In genomic region chr9:123158125-123158836, GRCm38 (mm10) we compare ENCODE assay signal across 8 mouse cellular contexts. TPM values are rescaled to one million over a fixed set of nuclear protein-coding genes. Genes with fewer than 3 reads are reported as not detected.
DNase-seq lines count a peak whose midpoint lies in the region; ATAC-seq and TF ChIP-seq lines count a peak whose summit lies in the region.

No protein-coding gene starts in this region.

- peak; percentile 20 for TF ChIP-seq CTCF in C2C12 (IDR thresholded peaks at IDR 0.05; ENCODE audit: control insufficient read depth, insufficient read depth, insufficient read length)

- H3K4me3 ChIP-seq in intestine, embryonic 14.5 days (ENCODE audit: low read depth, low read length) = no peak overlapping the region
- no peak overlapping the region for H3K4me3 ChIP-seq in intestine, embryonic 15.5 days (replicated peaks)
- no peak overlapping the region for H3K4me3 ChIP-seq in C2C12 (ENCODE audit: insufficient read depth, poor library complexity, severe bottlenecking)
- H3K4me3 ChIP-seq in embryonic facial prominence, embryonic 14.5 days (ENCODE audit: low read depth, low read length) = no peak overlapping the region
- no peak overlapping the region for H3K4me3 ChIP-seq in forebrain, embryonic 13.5 days

- H3K36me3 ChIP-seq in intestine, embryonic 14.5 days (ENCODE audit: control insufficient read depth, insufficient read depth, low read length) = no peaks in the 10 kb centered on the region
- H3K36me3 ChIP-seq in intestine, embryonic 15.5 days = no peaks in the 10 kb centered on the region
- no peaks in the 10 kb centered on the region for H3K36me3 ChIP-seq in C2C12 (ENCODE audit: control insufficient read depth, insufficient read depth)
- no peaks in the 10 kb centered on the region for H3K36me3 ChIP-seq in embryonic facial prominence, embryonic 14.5 days (ENCODE audit: control insufficient read depth, insufficient read depth, low read length)
- H3K36me3 ChIP-seq in forebrain, embryonic 13.5 days (ENCODE audit: poor library complexity, severe bottlenecking) = no peaks in the 10 kb centered on the region

- DNase-seq in intestine, embryonic 14.5 days (ENCODE audit: low spot score) = peak; percentile 66
- peak; percentile 71 for DNase-seq in R1 (ENCODE audit: low read depth, low spot score)
- peak; percentile 32 for DNase-seq in embryonic facial prominence, embryonic 14.5 days (ENCODE audit: low spot score)
- no peak for DNase-seq in gastrocnemius, adult 8-10 months (ENCODE audit: low spot score in 2 of 2)

- H3K9me3 ChIP-seq in intestine, embryonic 14.5 days (ENCODE audit: control insufficient read depth, low read length) = no peaks in the 10 kb centered on the region
- no peaks in the 10 kb centered on the region for H3K9me3 ChIP-seq in intestine, embryonic 15.5 days
- H3K9me3 ChIP-seq in embryonic facial prominence, embryonic 14.5 days (ENCODE audit: control insufficient read depth, low read length) = no peaks in the 10 kb centered on the region
- H3K9me3 ChIP-seq in forebrain, embryonic 13.5 days (replicated peaks) = no peaks in the 10 kb centered on the region

- no peak for ATAC-seq in intestine, embryonic 14.5 days (replicated peaks; ENCODE audit: low FRiP score, low TSS enrichment, low read depth)
- ATAC-seq in intestine, embryonic 15.5 days = no peak
- no peak for ATAC-seq in embryonic facial prominence, embryonic 14.5 days (ENCODE audit: low read depth)
- ATAC-seq in megakaryocyte, adult 5-6 weeks (ENCODE audit: poor library complexity, severe bottlenecking) = peak; percentile 53
- ATAC-seq in forebrain, embryonic 13.5 days = no peak

- no peak overlapping the region for H3K27ac ChIP-seq in intestine, embryonic 14.5 days (ENCODE audit: low read depth)
- no peak overlapping the region for H3K27ac ChIP-seq in intestine, embryonic 15.5 days
- H3K27ac ChIP-seq in embryonic facial prominence, embryonic 14.5 days (replicated peaks; ENCODE audit: low read depth, low read length) = no peak overlapping the region
- no peak overlapping the region for H3K27ac ChIP-seq in forebrain, embryonic 13.5 days

- no peak overlapping the region for H3ac ChIP-seq in C2C12 (ENCODE audit: control insufficient read depth, insufficient read length, low read depth)

- 57% methylated on average over 8 of the region's 8 CpGs for WGBS in intestine, embryonic 14.5 days
- 54% methylated on average over 8 of the region's 8 CpGs for WGBS in intestine, embryonic 15.5 days
- 58% methylated on average over 8 of the region's 8 CpGs for WGBS in embryonic facial prominence, embryonic 14.5 days
- 56% methylated on average over 8 of the region's 8 CpGs for WGBS in forebrain, embryonic 13.5 days

- no peaks in the 10 kb centered on the region for H3K79me3 ChIP-seq in C2C12 (ENCODE audit: low read depth)

- H3K4me2 ChIP-seq in intestine, embryonic 14.5 days (ENCODE audit: low read length) = no peak overlapping the region
- no peak overlapping the region for H3K4me2 ChIP-seq in intestine, embryonic 15.5 days (replicated peaks)
- H3K4me2 ChIP-seq in embryonic facial prominence, embryonic 14.5 days (ENCODE audit: low read depth, low read length) = no peak overlapping the region
- H3K4me2 ChIP-seq in forebrain, embryonic 13.5 days = no peak overlapping the region

- no peaks in the 10 kb centered on the region for H3K4me1 ChIP-seq in intestine, embryonic 14.5 days (replicated peaks; ENCODE audit: control insufficient read depth, insufficient read depth, low read length)
- H3K4me1 ChIP-seq in intestine, embryonic 15.5 days (replicated peaks) = no peaks in the 10 kb centered on the region
- peaks cover 7% of the 10 kb centered on the region; the same call in 1 of the 2 replicates for H3K4me1 ChIP-seq in embryonic facial prominence, embryonic 14.5 days (ENCODE audit: control insufficient read depth, insufficient read depth, low read length)
- 0 out of 2 replicates have a peak, but pooled peaks cover 4% of the 10 kb centered on the region for H3K4me1 ChIP-seq in forebrain, embryonic 13.5 days

- no peaks in the 10 kb centered on the region for H3K79me2 ChIP-seq in C2C12 (ENCODE audit: control insufficient read depth, insufficient read depth)

- H3K9ac ChIP-seq in intestine, embryonic 14.5 days (ENCODE audit: low read length) = no peak overlapping the region
- H3K9ac ChIP-seq in intestine, embryonic 15.5 days = no peak overlapping the region
- no peak overlapping the region for H3K9ac ChIP-seq in embryonic facial prominence, embryonic 14.5 days (ENCODE audit: low read depth, low read length)
- no peak overlapping the region for H3K9ac ChIP-seq in forebrain, embryonic 13.5 days

- H3K27me3 ChIP-seq in intestine, embryonic 14.5 days (replicated peaks; ENCODE audit: control insufficient read depth, insufficient read depth, low read length) = no peaks in the 10 kb centered on the region
- no peaks in the 10 kb centered on the region for H3K27me3 ChIP-seq in intestine, embryonic 15.5 days (replicated peaks)
- no peaks in the 10 kb centered on the region for H3K27me3 ChIP-seq in C2C12 (ENCODE audit: control insufficient read depth, insufficient read depth, insufficient read length)
- no peaks in the 10 kb centered on the region for H3K27me3 ChIP-seq in embryonic facial prominence, embryonic 14.5 days (replicated peaks; ENCODE audit: control insufficient read depth, insufficient read depth, low read length)
- H3K27me3 ChIP-seq in forebrain, embryonic 13.5 days = no peaks in the 10 kb centered on the region

TF ChIP-seq in C2C12, 6 proteins besides CTCF, POLR2A, EP300 and RAD21:
- no peak for TF ChIP-seq FOSL1 (IDR thresholded peaks at IDR 0.05; ENCODE audit: insufficient read depth, low read length, poor library complexity, severe bottlenecking)
- no peak for TF ChIP-seq USF1 (IDR thresholded peaks at IDR 0.05; ENCODE audit: low read depth)
- no peak for TF ChIP-seq MYOG (IDR thresholded peaks at IDR 0.05; ENCODE audit: control insufficient read depth, extremely low read depth, insufficient read length)
- no peak for TF ChIP-seq MYOD1 (IDR thresholded peaks at IDR 0.05; ENCODE audit: control insufficient read depth, insufficient read length, low read depth)
- TF ChIP-seq MAX (IDR thresholded peaks at IDR 0.05) = no peak
- TF ChIP-seq CEBPB (IDR thresholded peaks at IDR 0.05; ENCODE audit: low read depth) = no peak
TF ChIP-seq in C2C12: peak in this region for 0.

RNA-seq across cellular contexts. Expression of gene Clec3b, which starts 7.5 kb away (rescaled TPM):
- not detected in 2 replicates for polyA plus RNA-seq in intestine, embryonic 14.5 days (2014; fragmentation: Nextera tagmentation; extraction: Ambion mirVana)
- 0.51 TPM in 1 of 2 replicates, not detected in the other for polyA plus RNA-seq in intestine, embryonic 15.5 days (2015; fragmentation: Nextera tagmentation; extraction: Ambion mirVana)
- polyA plus RNA-seq in C2C12 (2012; fragmentation: generic; extraction: Trizol) = 0.11 TPM
- 2.9 TPM in 2 replicates for polyA plus RNA-seq in embryonic facial prominence, embryonic 14.5 days (2014; fragmentation: Nextera tagmentation; extraction: Ambion mirVana)
- total RNA-seq in megakaryocyte, adult 5-6 weeks (2015) = not detected in 2 replicates
- total RNA-seq in megakaryocyte, adult 5-6 weeks (2017) = not detected in 2 replicates
- total RNA-seq in gastrocnemius, adult 8-10 months (2022) = 10 to 100 TPM; 24.5 to 33.6 (median 28.6) TPM
- polyA plus RNA-seq in forebrain, embryonic 13.5 days (2015; fragmentation: Nextera tagmentation; extraction: Ambion mirVana) = 0.17 TPM in 1 of 2 replicates, not detected in the other

RNA-seq across cellular contexts. Expression of gene Exosc7, which starts 45.3 kb away (rescaled TPM):
- 146 and 161 TPM in 2 replicates for polyA plus RNA-seq in intestine, embryonic 14.5 days (2014; fragmentation: Nextera tagmentation; extraction: Ambion mirVana)
- polyA plus RNA-seq in intestine, embryonic 15.5 days (2015; fragmentation: Nextera tagmentation; extraction: Ambion mirVana) = 135 and 138 TPM in 2 replicates
- polyA plus RNA-seq in C2C12 (2012; fragmentation: generic; extraction: Trizol) = 60.6 TPM
- 84.2 and 100 TPM in 2 replicates for polyA plus RNA-seq in embryonic facial prominence, embryonic 14.5 days (2014; fragmentation: Nextera tagmentation; extraction: Ambion mirVana)
- 38.2 and 44.3 TPM in 2 replicates for total RNA-seq in megakaryocyte, adult 5-6 weeks (2015)
- total RNA-seq in megakaryocyte, adult 5-6 weeks (2017) = 39.0 and 40.2 TPM in 2 replicates
- 10 to 100 TPM; 20.5 to 25.8 (median 22.0) TPM for total RNA-seq in gastrocnemius, adult 8-10 months (2022)
- 110 and 118 TPM in 2 replicates for polyA plus RNA-seq in forebrain, embryonic 13.5 days (2015; fragmentation: Nextera tagmentation; extraction: Ambion mirVana)

RNA-seq across cellular contexts. Expression of gene Zdhhc3, which starts 45.3 kb away (rescaled TPM):
- 62.5 and 65.0 TPM in 2 replicates for polyA plus RNA-seq in intestine, embryonic 14.5 days (2014; fragmentation: Nextera tagmentation; extraction: Ambion mirVana)
- 78.6 and 82.6 TPM in 2 replicates for polyA plus RNA-seq in intestine, embryonic 15.5 days (2015; fragmentation: Nextera tagmentation; extraction: Ambion mirVana)
- 62.6 TPM for polyA plus RNA-seq in C2C12 (2012; fragmentation: generic; extraction: Trizol)
- 51.2 and 57.4 TPM in 2 replicates for polyA plus RNA-seq in embryonic facial prominence, embryonic 14.5 days (2014; fragmentation: Nextera tagmentation; extraction: Ambion mirVana)
- total RNA-seq in megakaryocyte, adult 5-6 weeks (2015) = 32.6 and 45.7 TPM in 2 replicates
- total RNA-seq in megakaryocyte, adult 5-6 weeks (2017) = 33.0 and 39.0 TPM in 2 replicates
- total RNA-seq in gastrocnemius, adult 8-10 months (2022) = 10 to 100 TPM; 63.9 to 75.0 (median 69.9) TPM
- 66.8 and 80.7 TPM in 2 replicates for polyA plus RNA-seq in forebrain, embryonic 13.5 days (2015; fragmentation: Nextera tagmentation; extraction: Ambion mirVana)

RNA-seq across cellular contexts. Expression of gene Cdcp1, which starts 57.6 kb away (rescaled TPM):
- 17.5 and 18.7 TPM in 2 replicates for polyA plus RNA-seq in intestine, embryonic 14.5 days (2014; fragmentation: Nextera tagmentation; extraction: Ambion mirVana)
- 13.6 and 14.7 TPM in 2 replicates for polyA plus RNA-seq in intestine, embryonic 15.5 days (2015; fragmentation: Nextera tagmentation; extraction: Ambion mirVana)
- not detected for polyA plus RNA-seq in C2C12 (2012; fragmentation: generic; extraction: Trizol)
- 7.1 and 8.0 TPM in 2 replicates for polyA plus RNA-seq in embryonic facial prominence, embryonic 14.5 days (2014; fragmentation: Nextera tagmentation; extraction: Ambion mirVana)
- not detected in 2 replicates for total RNA-seq in megakaryocyte, adult 5-6 weeks (2015)
- total RNA-seq in megakaryocyte, adult 5-6 weeks (2017) = not detected in 2 replicates
- total RNA-seq in gastrocnemius, adult 8-10 months (2022) = not detected
- polyA plus RNA-seq in forebrain, embryonic 13.5 days (2015; fragmentation: Nextera tagmentation; extraction: Ambion mirVana) = 0.06 TPM in 1 of 2 replicates, not detected in the other

Comparison
In these comparisons a context has a peak if more than half of its experiments do, and no peak if none do; other contexts are left out.
1. DNase-seq: peak in intestine, embryonic 14.5 days (single experiment), R1 (single experiment) and embryonic facial prominence, embryonic 14.5 days (single experiment); none in gastrocnemius, adult 8-10 months (0 of 2).